Mouse (Mus musculus) midbrain, embryonic 14.5 days (tissue): ENCODE measurements at regions not wholly inside any gene's neighbourhood (a gene's known extent, or its start where the extent isn't known, plus 50 kb on each side); places are given as distances from the start of the nearest gene placed in this dataset.

Experiments used
- ATAC-seq: fragments of 200-750 bp; cut with Nextera tagmentation; 2 replicates; pipeline ENCODE4 v1.8.0; 2017; ENCODE audit warnings: moderate number of reproducible peaks, moderate library complexity; ENCODE audit not compliant: low FRiP score, low TSS enrichment
- DNase-seq: peaks from one replicate; pipeline ENCODE4 v3.0.0-alpha.2; 2015
- H3K27ac ChIP-seq: fragments of 300-500 bp; sonication (generic); replicated peaks from 2 replicates; pipeline ENCODE4 v1.5.1; 2014; ENCODE audit warnings: mild to moderate bottlenecking, low read depth, low read length, moderate library complexity
- H3K27me3 ChIP-seq: fragments of 300-500 bp; sonication (generic); 2 replicates; pipeline ENCODE4 v1.6.1; 2014; ENCODE audit warnings: low read length, control low read depth, mixed read lengths; ENCODE audit not compliant: control insufficient read depth, insufficient read depth
- H3K36me3 ChIP-seq: fragments of 300-500 bp; sonication (generic); 2 replicates; pipeline ENCODE4 v1.6.1; 2014; ENCODE audit warnings: low read length, control low read depth; ENCODE audit not compliant: control insufficient read depth, insufficient read depth
- H3K4me1 ChIP-seq: fragments of 300-500 bp; sonication (generic); 2 replicates; pipeline ENCODE4 v1.6.1; 2014; ENCODE audit warnings: mild to moderate bottlenecking, antibody characterized with exemption, low read length, control low read depth; ENCODE audit not compliant: control insufficient read depth, insufficient read depth
- H3K4me2 ChIP-seq: fragments of 300-500 bp; sonication (generic); 2 replicates; pipeline ENCODE4 v1.6.1; 2014; ENCODE audit warnings: mild to moderate bottlenecking, low read length, moderate library complexity
- H3K4me3 ChIP-seq: fragments of 300-500 bp; sonication (generic); replicated peaks from 2 replicates; pipeline ENCODE4 v1.5.1; 2014; ENCODE audit warnings: low read depth, low read length
- H3K9ac ChIP-seq: fragments of 300-500 bp; sonication (generic); replicated peaks from 2 replicates; pipeline ENCODE4 v1.6.1; 2014; ENCODE audit warnings: mild to moderate bottlenecking, low read length, moderate library complexity
- H3K9me3 ChIP-seq: fragments of 300-500 bp; sonication (generic); 2 replicates; pipeline ENCODE4 v1.6.1; 2016; ENCODE audit warnings: low read length, control low read depth, mixed read lengths; ENCODE audit not compliant: control insufficient read depth
- WGBS: fragments of 180-500 bp; shearing (Covaris S2); extraction: QIAGEN DNeasy Blood & Tissue Kit; methylation state at CpG from one replicate; pipeline ENCODE4 v1.1.7; 2014; 5-methylcytosine and 5-hydroxymethylcytosine counted together

DNA sequence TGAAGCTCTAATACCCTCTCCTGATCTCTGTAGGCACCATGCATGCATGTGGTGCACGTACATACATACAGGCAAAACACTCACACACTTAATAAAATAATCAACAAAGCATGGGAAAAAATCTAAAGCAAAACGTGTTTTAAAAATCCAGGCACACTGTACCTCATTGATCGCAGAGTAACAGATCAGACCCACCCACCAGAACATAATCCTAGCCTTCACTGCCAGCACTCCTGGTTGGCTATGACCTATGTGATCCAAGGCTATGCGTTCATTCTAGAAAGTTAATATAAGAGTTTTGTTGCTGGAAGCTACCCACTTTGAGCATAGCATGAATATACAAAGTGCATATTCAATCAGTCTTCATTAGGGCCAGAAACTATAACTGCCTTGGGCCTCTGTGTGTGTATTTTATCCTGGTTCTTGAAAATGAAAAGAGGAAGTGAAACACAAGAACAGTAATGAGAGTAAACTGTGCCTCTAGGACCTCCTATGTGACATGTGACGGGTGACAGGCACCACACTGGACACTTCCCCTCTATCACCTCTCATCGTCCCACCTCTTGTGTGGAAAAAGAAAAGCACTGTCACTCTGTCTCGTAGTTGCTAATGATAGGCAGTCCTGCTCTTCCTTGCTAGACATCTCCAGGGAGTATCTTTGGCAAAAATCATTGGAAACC, 297.9 kb downstream of the Ipo11 start:
- Histone ChIP-seq H3K4me1 (no peaks in the 10 kb centered on the region), H3K36me3 (no peaks in the 10 kb centered on the region), H3K4me2 (no peak overlapping the region), H3K9ac (no peak overlapping the region), H3K4me3 (no peak overlapping the region), H3K27me3 (no peaks in the 10 kb centered on the region), H3K27ac (no peak overlapping the region), H3K9me3 (no peaks in the 10 kb centered on the region)
- WGBS = 83% methylated on average over 7 of the region's 7 CpGs
- DNase-seq (no peak), ATAC-seq (no peak)

DNA sequence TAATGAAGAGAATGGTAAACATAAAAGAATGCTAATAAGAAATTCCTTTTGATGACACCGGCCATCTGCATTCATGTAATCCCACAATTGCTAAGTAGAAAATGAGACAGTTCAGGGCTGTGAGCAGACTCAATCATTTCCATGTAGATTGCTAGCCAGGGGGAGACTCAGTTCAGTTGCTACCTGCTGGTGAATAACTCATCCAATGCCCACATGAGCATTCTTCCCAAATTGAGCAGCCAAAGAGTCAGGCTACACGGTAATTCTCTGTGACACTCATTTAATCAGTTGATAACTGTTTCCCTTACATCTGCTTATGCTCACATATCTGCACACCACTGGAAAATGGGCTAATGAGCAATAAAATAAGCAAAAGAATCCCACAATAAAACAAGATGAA, 345.0 kb downstream of the Ipo11 start:
- H3K4me1 ChIP-seq = no peaks in the 10 kb centered on the region
- no peaks in the 10 kb centered on the region for H3K9me3 ChIP-seq
- no peak overlapping the region for H3K27ac ChIP-seq
- H3K36me3 ChIP-seq = no peaks in the 10 kb centered on the region
- no peak overlapping the region for H3K9ac ChIP-seq
- no peak overlapping the region for H3K4me3 ChIP-seq
- WGBS = 65% methylated on average over 2 of the region's 2 CpGs
- no peaks in the 10 kb centered on the region for H3K27me3 ChIP-seq
- no peak for ATAC-seq
- no peak overlapping the region for H3K4me2 ChIP-seq
- DNase-seq = peak; percentile 18

DNA sequence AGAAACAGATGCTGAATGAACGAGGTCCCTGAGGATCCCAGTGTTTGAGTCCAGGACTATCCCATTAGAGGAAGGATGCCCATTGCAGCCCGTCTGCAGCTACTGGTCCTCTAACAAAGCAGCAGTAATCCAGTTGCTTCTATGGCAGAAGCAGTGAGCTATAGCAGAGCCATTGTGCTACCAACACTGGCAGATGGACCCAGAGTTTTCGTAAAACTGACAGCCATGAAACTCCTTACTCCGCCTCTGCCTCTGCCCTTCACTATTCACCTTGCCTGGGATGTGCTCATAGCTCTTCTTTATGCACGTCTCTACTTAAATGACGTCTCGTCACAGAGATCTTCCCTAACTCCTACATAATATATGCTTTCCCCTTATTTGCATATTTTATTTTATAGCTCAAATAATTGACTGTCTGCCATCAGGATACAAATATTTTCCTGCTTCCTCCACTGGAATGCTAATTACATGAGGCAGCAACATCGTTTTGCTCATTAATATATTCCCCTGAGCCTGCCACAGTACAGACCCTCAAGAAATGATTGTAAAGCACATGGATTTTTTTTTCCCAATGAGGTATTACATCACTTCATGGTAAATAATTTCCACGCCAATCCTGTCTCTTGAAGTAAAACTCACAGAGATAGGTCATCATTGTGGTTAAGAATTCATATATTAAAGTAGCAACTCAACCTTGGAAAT, 368.9 kb downstream of the Ipo11 start:
- DNase-seq (peak; percentile 36), ATAC-seq (no peak; the same call in 1 of the 2 replicates)
- no peaks in the 10 kb centered on the region for H3K27me3 ChIP-seq
- peak overlapping the region; percentile 31 for H3K4me2 ChIP-seq
- H3K4me3 ChIP-seq = no peak overlapping the region
- H3K27ac ChIP-seq = peak overlapping the region; percentile 42; the same call in 1 of the 2 replicates
- no peak overlapping the region for H3K9ac ChIP-seq
- no peaks in the 10 kb centered on the region for H3K4me1 ChIP-seq
- 36% methylated on average over 9 of the region's 9 CpGs for WGBS
- H3K9me3 ChIP-seq = no peaks in the 10 kb centered on the region
- no peaks in the 10 kb centered on the region for H3K36me3 ChIP-seq

DNA sequence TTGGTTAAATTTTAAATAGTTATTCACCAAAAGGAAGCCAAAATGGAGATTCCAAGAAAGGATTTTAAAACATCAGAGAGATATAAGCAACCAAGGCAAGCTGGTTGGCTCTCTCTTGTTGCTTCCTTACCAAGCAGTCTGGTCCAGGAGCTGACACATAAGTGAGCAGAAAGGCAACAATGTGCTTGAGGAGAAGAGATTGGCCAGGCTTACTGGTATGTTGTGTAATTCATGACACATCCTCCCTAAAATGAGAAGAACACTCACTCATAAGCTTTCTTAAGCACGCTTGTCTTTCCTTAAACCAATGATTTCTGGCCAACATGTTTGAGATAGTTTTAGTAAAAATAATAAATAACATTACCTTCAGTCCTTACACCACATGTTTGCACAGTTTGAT, 374.2 kb downstream of the Ipo11 start:
- no peaks in the 10 kb centered on the region for H3K4me1 ChIP-seq
- ATAC-seq (no peak), DNase-seq (no peak)
- H3K27me3 ChIP-seq = no peaks in the 10 kb centered on the region
- H3K36me3 ChIP-seq = no peaks in the 10 kb centered on the region
- 100% methylated on average over 1 of the region's 1 CpGs for WGBS
- H3K9ac ChIP-seq = no peak overlapping the region
- no peak overlapping the region for H3K4me3 ChIP-seq
- H3K4me2 ChIP-seq = no peak overlapping the region
- H3K27ac ChIP-seq = no peak overlapping the region
- H3K9me3 ChIP-seq = no peaks in the 10 kb centered on the region

DNA sequence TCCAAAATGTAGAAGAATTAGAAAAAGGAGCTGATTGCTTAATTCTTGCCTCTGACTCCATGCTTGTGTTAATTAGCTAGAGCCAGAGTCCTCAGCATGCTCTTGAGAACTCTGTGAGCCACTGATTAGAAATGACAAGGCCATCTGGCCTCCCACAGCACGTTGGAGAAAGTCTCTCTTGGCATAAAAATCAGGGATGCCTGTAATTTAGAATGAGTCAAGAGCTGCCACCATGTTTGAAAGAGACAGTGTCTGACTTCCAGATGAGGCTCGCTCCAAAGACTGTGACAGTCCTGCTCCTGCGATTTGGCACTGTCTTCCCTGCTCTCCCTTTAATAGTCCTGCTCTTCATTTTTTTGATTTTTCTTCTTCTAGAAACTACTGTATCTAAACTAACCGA, 374.6 kb downstream of the Ipo11 start:
- 0 out of 2 replicates have a peak, but pooled peaks have one; percentile 32 for ATAC-seq
- Histone ChIP-seq H3K27ac (no peak overlapping the region), H3K27me3 (no peaks in the 10 kb centered on the region), H3K9me3 (no peaks in the 10 kb centered on the region), H3K4me2 (no peak overlapping the region), H3K4me3 (no peak overlapping the region), H3K9ac (no peak overlapping the region), H3K36me3 (no peaks in the 10 kb centered on the region), H3K4me1 (no peaks in the 10 kb centered on the region)
- peak; percentile 43 for DNase-seq
- WGBS = 63% methylated on average over 4 of the region's 4 CpGs

DNA sequence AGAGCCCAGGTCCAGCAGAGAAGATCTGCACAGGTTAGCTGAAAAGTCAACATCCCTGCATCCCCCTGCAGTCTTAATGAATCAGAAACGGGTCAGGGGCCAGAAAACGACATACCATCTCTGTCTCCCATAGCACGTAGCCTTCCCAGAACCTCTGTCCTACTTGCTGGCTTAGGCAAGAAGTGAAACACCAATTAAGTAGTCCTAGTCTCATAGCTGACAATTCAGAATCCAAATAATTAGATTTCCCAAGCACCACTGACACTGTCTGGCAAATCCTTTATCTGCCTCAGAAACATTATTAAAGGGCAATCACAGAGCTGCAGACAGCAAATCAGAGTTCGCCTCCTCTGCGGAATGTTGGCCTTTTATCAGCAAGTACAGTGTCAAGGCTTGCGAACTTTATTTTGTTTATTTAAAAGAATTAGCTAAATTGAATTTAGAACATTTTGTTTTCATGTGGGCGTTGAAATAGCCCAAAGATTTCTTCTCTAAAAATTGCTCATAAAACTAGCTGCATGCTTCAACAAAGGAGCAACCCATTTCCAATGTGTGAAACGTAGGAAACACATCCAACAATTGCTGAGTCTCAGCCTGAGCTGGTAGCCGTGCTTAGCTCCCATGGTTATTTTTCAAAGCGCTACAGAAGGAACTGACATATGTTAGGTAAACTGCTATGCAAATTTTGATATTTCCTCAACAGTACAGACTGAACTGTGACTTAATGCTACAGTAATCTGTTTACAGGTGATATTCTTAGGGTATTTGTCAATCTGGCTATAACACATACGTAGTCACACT, 411.2 kb downstream of the Ipo11 start:
- Histone ChIP-seq H3K27me3 (no peaks in the 10 kb centered on the region), H3K9me3 (no peaks in the 10 kb centered on the region), H3K4me3 (no peak overlapping the region), H3K27ac (no peak overlapping the region), H3K4me2 (no peak overlapping the region), H3K9ac (no peak overlapping the region), H3K4me1 (no peaks in the 10 kb centered on the region), H3K36me3 (no peaks in the 10 kb centered on the region)
- ATAC-seq (no peak), DNase-seq (peak; percentile 23)
- WGBS = 77% methylated on average over 11 of the region's 11 CpGs

DNA sequence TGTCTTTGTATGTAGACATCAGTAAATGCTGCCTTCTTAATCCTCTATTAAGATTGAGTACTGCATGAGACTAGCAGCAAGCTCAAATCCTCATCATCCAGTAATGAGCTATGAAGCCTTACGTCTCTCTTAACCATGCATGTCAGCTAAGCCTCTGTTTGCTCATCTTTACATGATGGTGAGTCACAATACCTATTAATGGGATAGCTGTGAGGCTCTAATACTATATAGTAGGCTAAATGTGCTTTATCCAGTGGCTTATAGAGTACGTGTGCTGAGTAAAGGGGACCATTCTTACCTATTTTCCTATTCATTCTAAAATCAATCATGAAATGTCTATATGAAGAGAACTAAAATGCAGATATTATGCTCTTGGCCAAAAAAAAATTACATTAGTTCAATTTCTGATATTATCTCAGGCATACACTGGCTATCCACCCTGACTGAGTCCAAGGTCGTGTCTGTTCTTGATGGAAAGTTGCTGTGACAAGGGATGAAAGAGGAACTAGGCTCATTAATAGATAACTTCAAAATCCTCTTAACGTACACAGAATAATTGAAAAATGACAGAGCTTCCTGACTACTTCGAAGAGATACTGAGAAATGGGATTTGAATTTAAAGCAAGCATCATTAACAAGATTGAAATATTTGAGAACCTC, 422.1 kb downstream of the Ipo11 start:
- ATAC-seq (no peak), DNase-seq (no peak)
- no peak overlapping the region for H3K27ac ChIP-seq
- no peaks in the 10 kb centered on the region for H3K4me1 ChIP-seq
- no peak overlapping the region for H3K4me3 ChIP-seq
- 60% methylated on average over 5 of the region's 5 CpGs for WGBS
- no peak overlapping the region for H3K4me2 ChIP-seq
- H3K9ac ChIP-seq = no peak overlapping the region
- no peaks in the 10 kb centered on the region for H3K9me3 ChIP-seq
- H3K36me3 ChIP-seq = no peaks in the 10 kb centered on the region
- H3K27me3 ChIP-seq = no peaks in the 10 kb centered on the region

DNA sequence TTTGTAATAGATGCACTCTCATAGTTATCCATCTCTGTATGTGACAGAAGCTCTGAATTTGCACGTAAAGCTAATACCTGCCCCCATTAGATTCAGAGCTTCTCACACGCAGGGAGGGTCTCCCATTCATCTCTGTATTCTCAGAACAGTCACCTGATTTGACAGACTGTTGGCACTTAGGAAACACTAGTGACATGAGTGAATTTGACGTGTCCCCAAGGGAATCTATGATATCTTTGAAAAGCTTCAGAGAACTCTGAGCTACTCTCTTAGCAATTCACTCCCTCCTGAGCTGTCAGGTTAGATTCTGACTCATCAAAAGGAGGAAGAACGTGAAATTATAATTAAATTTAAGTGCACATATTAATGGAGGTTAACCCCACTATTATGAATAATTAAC, 423.1 kb downstream of the Ipo11 start:
- 63% methylated on average over 4 of the region's 4 CpGs for WGBS
- Histone ChIP-seq H3K4me3 (no peak overlapping the region), H3K27me3 (no peaks in the 10 kb centered on the region), H3K4me1 (no peaks in the 10 kb centered on the region), H3K9me3 (no peaks in the 10 kb centered on the region), H3K4me2 (no peak overlapping the region), H3K36me3 (no peaks in the 10 kb centered on the region), H3K27ac (no peak overlapping the region), H3K9ac (no peak overlapping the region)
- DNase-seq (peak; percentile 56), ATAC-seq (0 out of 2 replicates have a peak, but pooled peaks have one; percentile 62)
